Mouse (Mus musculus) midbrain, embryonic 11.5 days (tissue): ENCODE measurements around the gene Eml5. TPM values are rescaled to one million over a fixed set of nuclear protein-coding genes. Genes with fewer than 3 reads are reported as not detected.

ENCODE experiments used
- ATAC-seq: fragments of 200-750 bp; cut with Nextera tagmentation; 2 replicates; pipeline ENCODE4 v1.8.0; 2017; ENCODE audit warnings: moderate TSS enrichment, moderate library complexity; ENCODE audit not compliant: low FRiP score
- DNase-seq: peaks from one replicate; pipeline ENCODE4 v3.0.0; 2015; ENCODE audit warnings: low spot score; ENCODE audit errors: missing footprints
- H3K27ac ChIP-seq: fragments of 300-500 bp; sonication (generic); 2 replicates; pipeline ENCODE4 v1.5.1; 2014; ENCODE audit warnings: low read depth, low read length
- H3K27me3 ChIP-seq: fragments of 300-500 bp; sonication (generic); 2 replicates; pipeline ENCODE4 v1.6.1; 2014; ENCODE audit warnings: mild to moderate bottlenecking, low read length, moderate library complexity, mixed read lengths; ENCODE audit not compliant: control insufficient read depth, insufficient read depth
- H3K36me3 ChIP-seq: fragments of 300-500 bp; sonication (generic); 2 replicates; pipeline ENCODE4 v1.6.1; 2014; ENCODE audit warnings: mild to moderate bottlenecking, low read length, moderate library complexity, mixed read lengths; ENCODE audit not compliant: control insufficient read depth, insufficient read depth
- H3K4me1 ChIP-seq: fragments of 300-500 bp; sonication (generic); 2 replicates; pipeline ENCODE4 v1.6.1; 2014; ENCODE audit warnings: low read length; ENCODE audit not compliant: control insufficient read depth, insufficient read depth
- H3K4me2 ChIP-seq: fragments of 300-500 bp; sonication (generic); 2 replicates; pipeline ENCODE4 v1.6.1; 2014; ENCODE audit warnings: mild to moderate bottlenecking, moderate library complexity
- H3K4me3 ChIP-seq: fragments of 300-500 bp; sonication (generic); 2 replicates; pipeline ENCODE4 v1.5.1; 2014; ENCODE audit warnings: low read depth, low read length
- H3K9ac ChIP-seq: fragments of 300-500 bp; sonication (generic); 2 replicates; pipeline ENCODE4 v1.6.1; 2014; ENCODE audit warnings: low read length
- H3K9me3 ChIP-seq: fragments of 300-500 bp; sonication (generic); 2 replicates; pipeline ENCODE4 v1.6.1; 2016; ENCODE audit warnings: low read length; ENCODE audit not compliant: control insufficient read depth
- WGBS: fragments of 180-500 bp; shearing (Covaris S2); extraction: QIAGEN DNeasy Blood & Tissue Kit; methylation state at CpG from one replicate; pipeline ENCODE4 v1.1.7; 2014; 5-methylcytosine and 5-hydroxymethylcytosine counted together
- polyA plus RNA-seq: library from polyadenylated mRNA; unstranded; fragments of >200 nt; fragmentation: Nextera tagmentation; extraction: Ambion mirVana; gene quantifications from 2 replicates; pipeline ENCODE4 v1.2.1, GENCODE M21; 2014

Eml5 gene
- polyA plus RNA-seq, result 22.0 and 23.2 TPM in 2 replicates

GRCm38 (mm10) chr12:98900881-98901801, at the start of gene Eml5:
Gene Eml5 (minus strand): TSS chr12:98901484.
- peak within 1 kb of the TSS; percentile 85 for H3K9ac ChIP-seq
- under 1% methylated on average over 65 of the region's 101 CpGs for WGBS
- H3K9me3 ChIP-seq, result no peaks in the 10 kb centered on the region
- peak; percentile 99 for DNase-seq
- peak within 1 kb of the TSS; percentile 82 for H3K27ac ChIP-seq
- H3K27me3 ChIP-seq, result no peaks in the 10 kb centered on the region
- peak within 1 kb of the TSS; percentile 93 for H3K4me3 ChIP-seq
- no peaks in the 10 kb centered on the region for H3K36me3 ChIP-seq
- H3K4me2 ChIP-seq, result peak within 1 kb of the TSS; percentile 57
- H3K4me1 ChIP-seq, result peaks cover 10% of the 10 kb centered on the region
- peak; percentile 92 for ATAC-seq

- whole genome bisulfite sequencing, result 95% methylated on average over 1 of the region's 1 CpGs
- no peaks in the 10 kb centered on the region for H3K4me1 ChIP-seq
- DNase-seq (peak; percentile 1), ATAC-seq (no peak)
- H3K27ac ChIP-seq, result no peak overlapping the region
- H3K9me3 ChIP-seq, result peaks cover 3% of the 10 kb centered on the region; the same call in 1 of the 2 replicates
- H3K4me2 ChIP-seq, result no peak overlapping the region
- H3K9ac ChIP-seq, result no peak overlapping the region
- no peak overlapping the region for H3K4me3 ChIP-seq
- H3K36me3 ChIP-seq, result no peaks in the 10 kb centered on the region
- H3K27me3 ChIP-seq, result no peaks in the 10 kb centered on the region
Measured at GRCm38 (mm10) chr12:98932856-98933255, 31.6 kb upstream of the Eml5 start.

- H3K27me3 ChIP-seq, result no peaks in the 10 kb centered on the region
- no peak overlapping the region for H3K9ac ChIP-seq
- H3K36me3 ChIP-seq, result no peaks in the 10 kb centered on the region
- ATAC-seq (no peak), DNase-seq (peak; percentile 71)
- H3K27ac ChIP-seq, result no peak overlapping the region
- 89% methylated on average over 4 of the region's 4 CpGs for WGBS
- no peaks in the 10 kb centered on the region for H3K4me1 ChIP-seq
- peaks cover 3% of the 10 kb centered on the region; the same call in 1 of the 2 replicates for H3K9me3 ChIP-seq
- no peak overlapping the region for H3K4me2 ChIP-seq
- H3K4me3 ChIP-seq, result no peak overlapping the region
Measured at GRCm38 (mm10) chr12:98932441-98932840, 31.2 kb upstream of the Eml5 start.

- Histone ChIP-seq H3K36me3 (no peaks in the 10 kb centered on the region), H3K9ac (no peak overlapping the region), H3K4me3 (no peak overlapping the region), H3K27ac (no peak overlapping the region), H3K9me3 (peaks cover 3% of the 10 kb centered on the region; the same call in 1 of the 2 replicates), H3K4me2 (no peak overlapping the region), H3K27me3 (no peaks in the 10 kb centered on the region), H3K4me1 (no peaks in the 10 kb centered on the region)
- DNase-seq (peak; percentile 66), ATAC-seq (no peak)
- WGBS, result 84% methylated on average over 4 of the region's 4 CpGs
Measured at GRCm38 (mm10) chr12:98931174-98931573, 29.9 kb upstream of the Eml5 start.

- Histone ChIP-seq H3K36me3 (no peaks in the 10 kb centered on the region), H3K4me2 (peak within 1 kb of the TSS; percentile 83), H3K9ac (peak within 1 kb of the TSS; percentile 83), H3K27me3 (no peaks in the 10 kb centered on the region), H3K4me3 (peak within 1 kb of the TSS; percentile 68), H3K27ac (peak within 1 kb of the TSS; percentile 82), H3K4me1 (peaks cover 13% of the 10 kb centered on the region), H3K9me3 (no peaks in the 10 kb centered on the region)
- DNase-seq, result peak; percentile 99
- peak; percentile 99 for ATAC-seq
- under 1% methylated on average over 35 of the region's 35 CpGs for WGBS
Measured at GRCm38 (mm10) chr12:98920194-98920991, 19.1 kb upstream of the Eml5 start, which contains the start of gene Ttc8. Gene Ttc8 (plus strand): TSS chr12:98920574.

GRCm38 (mm10) chr12:98910096-98910495, 8.8 kb upstream of the Eml5 start:
- Histone ChIP-seq H3K27me3 (no peaks in the 10 kb centered on the region), H3K4me3 (no peak overlapping the region), H3K27ac (no peak overlapping the region), H3K4me1 (no peaks in the 10 kb centered on the region), H3K36me3 (no peaks in the 10 kb centered on the region), H3K9ac (no peak overlapping the region), H3K4me2 (no peak overlapping the region), H3K9me3 (no peaks in the 10 kb centered on the region)
- WGBS, result 85% methylated on average over 9 of the region's 9 CpGs
- DNase-seq (no peak), ATAC-seq (no peak)

- Histone ChIP-seq H3K9ac (no peak overlapping the region), H3K27me3 (no peaks in the 10 kb centered on the region), H3K4me2 (no peak overlapping the region), H3K27ac (no peak overlapping the region), H3K36me3 (no peaks in the 10 kb centered on the region), H3K9me3 (no peaks in the 10 kb centered on the region), H3K4me1 (no peaks in the 10 kb centered on the region), H3K4me3 (no peak overlapping the region)
- ATAC-seq, result no peak
- WGBS, result 80% methylated on average over 5 of the region's 5 CpGs
- no peak for DNase-seq
Measured at GRCm38 (mm10) chr12:98905466-98905865, 4.2 kb upstream of the Eml5 start.

- no peaks in the 10 kb centered on the region for H3K9me3 ChIP-seq
- DNase-seq (peak; percentile 93), ATAC-seq (peak; percentile 54; the same call in 1 of the 2 replicates)
- peak overlapping the region; percentile 57 for H3K4me2 ChIP-seq
- no peaks in the 10 kb centered on the region for H3K27me3 ChIP-seq
- no peaks in the 10 kb centered on the region for H3K36me3 ChIP-seq
- peaks cover 10% of the 10 kb centered on the region for H3K4me1 ChIP-seq
- peak overlapping the region; percentile 85 for H3K9ac ChIP-seq
- 2% methylated on average over 31 of the region's 31 CpGs for WGBS
- H3K27ac ChIP-seq, result peak overlapping the region; percentile 82
- H3K4me3 ChIP-seq, result peak overlapping the region; percentile 93
Measured at GRCm38 (mm10) chr12:98900341-98900880, 873 bp downstream of the Eml5 start.
